Mouse (Mus musculus): ENCODE results near the gene Pde6c. TPM values are rescaled to one million over a fixed set of nuclear protein-coding genes. Genes with fewer than 3 reads are reported as not detected.

Pde6c gene
- polyA plus RNA-seq (2012; ENCODE audit: low replicate concordance) = not detected in 2 replicates

GRCm38 (mm10) chr19:38132481-38132880 lies at the start of gene Pde6c:
Gene Pde6c, plus strand, starts transcription at chr19:38132781.

DNA sequence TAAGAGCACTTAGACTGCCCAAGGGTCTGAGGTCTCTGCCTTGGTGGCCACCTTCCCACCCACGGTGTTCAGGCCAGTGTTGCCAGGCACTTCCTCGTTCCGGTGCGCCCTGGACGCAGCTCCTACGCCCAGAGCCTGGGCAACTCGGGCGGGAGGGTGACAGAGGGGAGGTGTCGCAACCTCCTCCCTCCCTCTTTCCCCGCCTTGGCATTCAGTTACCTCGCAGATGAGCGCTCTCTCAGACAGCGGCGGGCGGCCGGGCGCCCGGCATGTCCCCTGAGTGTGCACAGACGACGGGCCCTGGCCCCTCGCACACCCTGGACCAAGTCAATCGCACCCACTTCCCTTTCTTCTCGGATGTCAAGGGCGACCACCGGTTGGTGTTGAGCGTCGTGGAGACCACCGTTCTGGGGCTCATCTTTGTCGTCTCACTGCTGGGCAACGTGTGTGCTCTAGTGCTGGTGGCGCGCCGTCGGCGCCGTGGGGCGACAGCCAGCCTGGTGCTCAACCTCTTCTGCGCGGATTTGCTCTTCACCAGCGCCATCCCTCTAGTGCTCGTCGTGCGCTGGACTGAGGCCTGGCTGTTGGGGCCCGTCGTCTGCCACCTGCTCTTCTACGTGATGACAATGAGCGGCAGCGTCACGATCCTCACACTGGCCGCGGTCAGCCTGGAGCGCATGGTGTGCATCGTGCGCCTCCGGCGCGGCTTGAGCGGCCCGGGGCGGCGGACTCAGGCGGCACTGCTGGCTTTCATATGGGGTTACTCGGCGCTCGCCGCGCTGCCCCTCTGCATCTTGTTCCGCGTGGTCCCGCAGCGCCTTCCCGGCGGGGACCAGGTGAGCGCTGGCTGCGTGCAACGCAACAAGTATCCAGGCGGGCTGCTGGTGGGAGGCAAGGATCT lies 35.5 kb upstream of the Pde6c start, which contains the start of gene Ffar4:
Gene Ffar4, plus strand, starts transcription at position 214 of the 901 bp plus-strand sequence.

DNA sequence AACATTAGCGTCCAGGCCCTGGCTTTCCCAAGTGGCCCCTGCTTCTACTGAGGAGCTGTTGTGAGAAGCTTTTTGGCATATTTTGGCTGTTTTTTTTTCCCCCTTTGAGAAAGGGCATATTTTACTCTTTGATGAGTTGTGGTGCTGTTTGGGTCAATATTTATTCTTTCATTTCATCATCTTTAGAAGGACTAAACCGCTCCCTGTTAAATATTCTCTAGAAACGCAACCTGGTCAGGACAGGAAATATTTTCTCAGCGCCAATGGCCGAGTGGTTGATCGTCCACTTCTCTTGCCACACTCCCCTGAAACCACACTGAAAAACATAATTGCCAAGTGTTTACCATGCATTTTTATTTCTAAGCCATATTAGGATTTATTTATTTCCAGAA lies 7.4 kb upstream of the Pde6c start, which contains the start of gene Rbp4:
Gene Rbp4, minus strand, starts transcription at position 63 of the 392 bp plus-strand sequence.

GRCm38 (mm10) chr19:38223905-38224684 lies 91.5 kb downstream of the Pde6c start, which contains the start of gene Fra10ac1:
Gene Fra10ac1, minus strand, starts transcription at chr19:38224156.

Other genes starting within 250 kb of the Pde6c start
- gene Myof, start 89.2 kb upstream of the Pde6c start, polyA plus RNA-seq (2012; ENCODE audit: low replicate concordance) = 6.4 and 16.1 TPM in 2 replicates
- 0.77 and 1.1 TPM in 2 replicates for gene Cep55, start 77.8 kb upstream of the Pde6c start, polyA plus RNA-seq (2012; ENCODE audit: low replicate concordance)
- 0.90 and 1.9 TPM in 2 replicates for gene Ffar4, start 35.7 kb upstream of the Pde6c start, polyA plus RNA-seq (2012; ENCODE audit: low replicate concordance)
- gene Rbp4, start 7.5 kb upstream of the Pde6c start, polyA plus RNA-seq (2012; ENCODE audit: low replicate concordance) = not detected in 2 replicates
- 5.4 and 11.9 TPM in 2 replicates for gene Fra10ac1, start 91.4 kb downstream of the Pde6c start, polyA plus RNA-seq (2012; ENCODE audit: low replicate concordance)
- not detected in 2 replicates for gene Lgi1, start 131.8 kb downstream of the Pde6c start, polyA plus RNA-seq (2012; ENCODE audit: low replicate concordance)

All from hematopoietic multipotent progenitor cell, adult 10-12 weeks (in vitro differentiated cells).